Mouse (Mus musculus): ENCODE results near the gene Rab31. TPM values are rescaled to one million over a fixed set of nuclear protein-coding genes. Genes with fewer than 3 reads are reported as not detected.

Rab31 gene
- polyA plus RNA-seq, 1 experiment from 2014 or later, result 79.0 TPM

DNA sequence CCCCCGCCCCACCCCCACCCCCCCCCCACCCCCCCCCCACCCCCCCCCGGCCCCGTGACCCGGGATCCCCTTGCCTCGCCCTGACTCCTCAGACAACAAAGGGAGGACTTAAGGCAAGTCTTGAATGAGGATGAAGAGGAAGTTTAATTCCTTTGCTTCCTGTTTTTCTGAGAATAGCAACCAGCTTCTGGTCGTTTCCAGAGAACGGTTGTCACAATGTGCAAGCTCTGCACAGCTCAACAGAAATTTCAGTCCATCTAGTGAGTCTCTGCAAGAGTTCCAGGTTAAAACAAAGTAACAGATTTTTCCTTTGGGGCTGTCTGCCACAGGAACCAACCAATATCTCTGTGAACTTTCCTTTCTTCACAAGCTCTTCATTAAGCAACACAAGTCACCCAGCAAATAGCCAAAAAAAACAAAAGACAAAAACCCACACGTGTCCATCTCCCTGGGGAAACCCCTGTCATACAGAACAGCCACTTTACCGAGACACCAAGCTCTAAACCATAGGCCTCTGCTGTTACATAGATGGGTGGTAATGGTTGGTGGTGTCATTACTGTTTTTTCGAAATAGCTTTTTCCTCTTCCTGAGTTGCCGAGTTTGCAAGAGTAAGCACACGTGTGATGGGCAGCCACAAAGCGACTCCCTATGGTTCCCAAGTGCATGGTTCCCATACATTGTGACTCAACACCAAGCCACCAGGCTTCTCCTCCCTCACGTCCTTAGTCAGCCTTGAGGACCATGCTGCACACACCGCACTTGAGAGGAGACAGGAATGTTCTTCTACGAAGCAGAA is 42.4 kb downstream of the Rab31 start:
- H3K4me2 ChIP-seq, result no peak overlapping the region
- no peak overlapping the region for H3K9ac ChIP-seq
- no peaks in the 10 kb centered on the region for H3K27me3 ChIP-seq
- no peak overlapping the region for H3K27ac ChIP-seq
- H3K4me3 ChIP-seq (replicated peaks), result no peak overlapping the region
- H3K9me3 ChIP-seq, result no peaks in the 10 kb centered on the region
- H3K36me3 ChIP-seq (replicated peaks), result no peaks in the 10 kb centered on the region
- H3K4me1 ChIP-seq, result peaks cover 5% of the 10 kb centered on the region; the same call in 1 of the 2 replicates
- no peak for ATAC-seq (ENCODE audit: low FRiP score)
- WGBS, result 78% methylated on average over 16 of the region's 16 CpGs

DNA sequence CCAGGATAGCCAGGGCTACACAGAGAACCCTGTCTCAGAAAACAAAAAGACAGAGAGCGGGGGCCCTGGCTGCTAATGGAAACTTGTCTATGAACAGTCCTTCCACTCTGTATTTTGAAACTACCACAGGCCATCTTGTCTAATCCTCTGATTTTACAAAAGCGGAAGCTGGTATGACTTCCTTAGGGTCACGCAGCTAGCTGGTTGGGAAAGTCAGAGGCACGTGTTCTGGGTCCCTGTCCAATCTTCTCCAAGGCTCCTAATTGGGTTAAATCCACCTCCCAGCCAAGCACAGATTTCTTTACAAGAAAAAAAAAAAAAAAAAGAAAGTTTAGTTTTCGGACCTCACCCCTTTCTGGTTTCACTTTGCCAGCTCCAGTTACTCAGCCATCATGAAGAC is 45.8 kb downstream of the Rab31 start:
- H3K36me3 ChIP-seq (replicated peaks), result no peaks in the 10 kb centered on the region
- H3K27me3 ChIP-seq, result no peaks in the 10 kb centered on the region
- WGBS, result 85% methylated on average over 5 of the region's 5 CpGs
- no peak overlapping the region for H3K4me3 ChIP-seq (replicated peaks)
- no peak overlapping the region for H3K4me2 ChIP-seq
- H3K9me3 ChIP-seq, result 0 out of 2 replicates have a peak, but pooled peaks cover 3% of the 10 kb centered on the region
- H3K4me1 ChIP-seq, result peaks cover 5% of the 10 kb centered on the region; the same call in 1 of the 2 replicates
- no peak for ATAC-seq (ENCODE audit: low FRiP score)
- no peak overlapping the region for H3K9ac ChIP-seq
- H3K27ac ChIP-seq, result no peak overlapping the region

DNA sequence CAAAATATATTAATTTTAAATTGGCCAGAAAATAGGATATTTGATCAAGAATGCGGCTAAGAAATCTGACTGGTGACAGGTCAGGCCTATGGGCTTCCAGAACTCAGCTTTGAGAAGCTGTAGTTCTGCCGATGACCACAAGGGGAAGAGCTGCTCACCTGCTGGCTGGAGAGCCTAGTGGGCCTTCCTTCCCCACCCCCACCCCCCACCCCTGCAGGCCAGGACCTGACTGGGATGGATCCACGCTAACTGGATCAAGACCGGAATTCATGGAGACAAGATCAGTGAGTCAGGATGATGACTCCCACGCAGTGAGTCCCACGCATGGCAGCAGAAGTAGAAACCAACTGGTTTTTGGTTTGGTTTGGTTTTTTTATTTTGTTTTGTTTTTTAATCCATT is 46.3 kb downstream of the Rab31 start:
- no peak for ATAC-seq (ENCODE audit: low FRiP score)
- H3K4me1 ChIP-seq, result peaks cover 5% of the 10 kb centered on the region; the same call in 1 of the 2 replicates
- WGBS, result 88% methylated on average over 6 of the region's 6 CpGs

GRCm38 (mm10) chr17:65725814-65726213 is 46.7 kb downstream of the Rab31 start:
- no peak for ATAC-seq (ENCODE audit: low FRiP score)
- H3K9me3 ChIP-seq, result 0 out of 2 replicates have a peak, but pooled peaks cover 3% of the 10 kb centered on the region
- H3K27me3 ChIP-seq, result no peaks in the 10 kb centered on the region
- H3K4me1 ChIP-seq, result peaks cover 5% of the 10 kb centered on the region; the same call in 1 of the 2 replicates
- no peak overlapping the region for H3K9ac ChIP-seq
- WGBS, result 47% methylated on average over 2 of the region's 2 CpGs
- no peak overlapping the region for H3K4me3 ChIP-seq (replicated peaks)
- H3K4me2 ChIP-seq, result no peak overlapping the region
- H3K27ac ChIP-seq, result no peak overlapping the region
- H3K36me3 ChIP-seq (replicated peaks), result no peaks in the 10 kb centered on the region; the same call in 1 of the 2 replicates

More for the DNA sequence above, 46.3 kb downstream of the Rab31 start:
- H3K4me2 ChIP-seq, result no peak overlapping the region
- no peaks in the 10 kb centered on the region for H3K27me3 ChIP-seq
- H3K9me3 ChIP-seq, result 0 out of 2 replicates have a peak, but pooled peaks cover 3% of the 10 kb centered on the region
- H3K36me3 ChIP-seq (replicated peaks), result no peaks in the 10 kb centered on the region; the same call in 1 of the 2 replicates
- H3K9ac ChIP-seq, result no peak overlapping the region
- H3K27ac ChIP-seq, result no peak overlapping the region
- no peak overlapping the region for H3K4me3 ChIP-seq (replicated peaks)

GRCm38 (mm10) chr17:65725381-65725780 is 47.2 kb downstream of the Rab31 start:
- no peak overlapping the region for H3K4me3 ChIP-seq (replicated peaks)
- peaks cover 5% of the 10 kb centered on the region; the same call in 1 of the 2 replicates for H3K4me1 ChIP-seq
- no peak overlapping the region for H3K9ac ChIP-seq
- no peak for ATAC-seq (ENCODE audit: low FRiP score)
- H3K27me3 ChIP-seq, result no peaks in the 10 kb centered on the region
- H3K36me3 ChIP-seq (replicated peaks), result no peaks in the 10 kb centered on the region; the same call in 1 of the 2 replicates
- no peak overlapping the region for H3K4me2 ChIP-seq
- 31% methylated on average over 8 of the region's 8 CpGs for WGBS
- H3K27ac ChIP-seq, result no peak overlapping the region
- H3K9me3 ChIP-seq, result 0 out of 2 replicates have a peak, but pooled peaks cover 3% of the 10 kb centered on the region

GRCm38 (mm10) chr17:65724254-65724653 is 48.3 kb downstream of the Rab31 start:
- no peaks in the 10 kb centered on the region for H3K27me3 ChIP-seq
- no peak overlapping the region for H3K4me3 ChIP-seq (replicated peaks)
- no peak overlapping the region for H3K9ac ChIP-seq
- H3K4me2 ChIP-seq, result no peak overlapping the region
- 90% methylated on average over 11 of the region's 11 CpGs for WGBS
- H3K9me3 ChIP-seq, result 0 out of 2 replicates have a peak, but pooled peaks cover 3% of the 10 kb centered on the region
- ATAC-seq (ENCODE audit: low FRiP score), result no peak
- peaks cover 4% of the 10 kb centered on the region for H3K36me3 ChIP-seq (replicated peaks)
- H3K4me1 ChIP-seq, result peaks cover 5% of the 10 kb centered on the region; the same call in 1 of the 2 replicates
- no peak overlapping the region for H3K27ac ChIP-seq

DNA sequence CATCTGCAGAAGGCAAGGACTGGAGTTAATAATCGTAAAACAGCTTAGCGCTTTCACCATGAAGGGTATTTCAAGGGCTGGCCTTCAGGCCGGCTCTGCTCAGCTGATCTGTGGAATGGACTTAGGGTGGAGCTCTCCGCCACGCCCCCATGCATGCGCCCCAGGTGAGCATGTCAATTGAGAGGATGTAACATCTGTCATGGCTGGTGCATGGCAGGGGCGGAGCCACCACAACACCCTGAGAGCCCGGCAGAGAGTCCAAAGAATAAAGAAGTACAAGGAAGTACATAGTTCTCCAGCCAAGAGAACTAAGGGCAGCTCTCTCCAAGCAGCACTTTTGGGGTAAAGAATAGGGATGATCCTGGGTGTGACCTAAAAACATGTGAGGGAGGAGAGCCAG is 48.9 kb downstream of the Rab31 start:
- Histone ChIP-seq H3K4me2 (no peak overlapping the region), H3K27me3 (no peaks in the 10 kb centered on the region), H3K4me3 (replicated peaks) (no peak overlapping the region), H3K4me1 (peaks cover 5% of the 10 kb centered on the region; the same call in 1 of the 2 replicates), H3K27ac (no peak overlapping the region), H3K9ac (no peak overlapping the region), H3K9me3 (0 out of 2 replicates have a peak, but pooled peaks cover 3% of the 10 kb centered on the region), H3K36me3 (replicated peaks) (peaks cover 4% of the 10 kb centered on the region)
- 95% methylated on average over 8 of the region's 8 CpGs for WGBS
- no peak for ATAC-seq (ENCODE audit: low FRiP score)

- Histone ChIP-seq H3K4me2 (no peak overlapping the region), H3K4me1 (peaks cover 5% of the 10 kb centered on the region; the same call in 1 of the 2 replicates), H3K36me3 (replicated peaks) (peaks cover 10% of the 10 kb centered on the region), H3K4me3 (replicated peaks) (no peak overlapping the region), H3K9me3 (0 out of 2 replicates have a peak, but pooled peaks cover 3% of the 10 kb centered on the region), H3K27ac (no peak overlapping the region), H3K9ac (no peak overlapping the region), H3K27me3 (no peaks in the 10 kb centered on the region)
- ATAC-seq (ENCODE audit: low FRiP score), result no peak
Observed at GRCm38 (mm10) chr17:65721330-65721729, 51.2 kb downstream of the Rab31 start.

DNA sequence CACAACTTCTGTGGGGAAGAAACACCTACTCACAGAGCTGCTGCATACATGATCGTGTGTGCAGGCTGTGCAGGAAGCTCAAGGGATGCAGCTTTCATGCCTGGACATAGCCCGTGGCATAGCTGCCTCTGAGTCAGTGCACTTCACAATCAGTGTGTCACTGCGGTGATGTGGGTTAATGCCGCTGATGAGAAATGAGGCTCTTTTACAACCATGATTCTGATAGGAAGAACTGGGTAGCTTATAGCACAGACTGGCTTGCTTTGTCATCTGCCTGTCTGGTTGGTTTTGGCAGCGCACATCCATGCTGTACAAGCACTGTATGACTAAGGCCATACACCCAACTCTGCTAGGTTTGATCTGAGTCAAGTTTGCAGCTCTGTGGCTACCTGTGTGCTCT is 52.7 kb downstream of the Rab31 start:
- whole genome bisulfite sequencing, result 98% methylated on average over 5 of the region's 5 CpGs
- Histone ChIP-seq H3K4me1 (no peaks in the 10 kb centered on the region), H3K27me3 (no peaks in the 10 kb centered on the region), H3K9me3 (0 out of 2 replicates have a peak, but pooled peaks cover 3% of the 10 kb centered on the region), H3K4me2 (no peak overlapping the region), H3K36me3 (replicated peaks) (peaks cover 13% of the 10 kb centered on the region), H3K9ac (no peak overlapping the region), H3K27ac (no peak overlapping the region), H3K4me3 (replicated peaks) (no peak overlapping the region)
- ATAC-seq (ENCODE audit: low FRiP score), result no peak

DNA sequence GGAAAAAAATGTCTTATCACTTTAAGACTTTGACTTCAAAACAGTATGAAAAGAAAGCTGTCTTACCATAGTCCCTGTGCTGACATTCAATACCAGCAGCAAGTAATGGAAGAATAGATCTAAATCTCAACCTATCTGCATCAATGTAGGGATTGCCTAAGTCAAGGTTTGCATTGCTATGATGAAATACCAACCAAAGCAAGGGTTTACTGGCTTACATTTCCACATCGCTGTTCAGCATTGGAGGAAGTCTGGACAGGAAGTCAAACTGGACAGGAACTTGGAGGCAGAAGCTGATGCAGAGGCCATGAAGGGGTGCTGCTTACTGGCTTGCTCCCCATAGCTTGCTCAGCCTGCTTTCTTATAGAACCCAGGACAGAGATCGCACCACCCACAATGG is 54.0 kb downstream of the Rab31 start:
- H3K27ac ChIP-seq, result no peak overlapping the region
- no peak overlapping the region for H3K9ac ChIP-seq
- no peak for ATAC-seq (ENCODE audit: low FRiP score)
- no peak overlapping the region for H3K4me3 ChIP-seq (replicated peaks)
- H3K4me2 ChIP-seq, result no peak overlapping the region
- H3K9me3 ChIP-seq, result 0 out of 2 replicates have a peak, but pooled peaks cover 3% of the 10 kb centered on the region
- H3K27me3 ChIP-seq, result no peaks in the 10 kb centered on the region
- H3K36me3 ChIP-seq (replicated peaks), result peaks cover 13% of the 10 kb centered on the region
- WGBS, result 95% methylated on average over 2 of the region's 2 CpGs
- no peaks in the 10 kb centered on the region for H3K4me1 ChIP-seq

- H3K4me3 ChIP-seq (replicated peaks), result no peak overlapping the region
- no peak overlapping the region for H3K27ac ChIP-seq
- no peak overlapping the region for H3K9ac ChIP-seq
- 89% methylated on average over 4 of the region's 4 CpGs for WGBS
- ATAC-seq (ENCODE audit: low FRiP score), result no peak
- H3K36me3 ChIP-seq (replicated peaks), result peaks cover 15% of the 10 kb centered on the region
- H3K27me3 ChIP-seq, result no peaks in the 10 kb centered on the region
- 0 out of 2 replicates have a peak, but pooled peaks cover 2% of the 10 kb centered on the region for H3K9me3 ChIP-seq
- H3K4me1 ChIP-seq, result no peaks in the 10 kb centered on the region
- H3K4me2 ChIP-seq, result no peak overlapping the region
Observed at GRCm38 (mm10) chr17:65717658-65718199, 54.8 kb downstream of the Rab31 start.

DNA sequence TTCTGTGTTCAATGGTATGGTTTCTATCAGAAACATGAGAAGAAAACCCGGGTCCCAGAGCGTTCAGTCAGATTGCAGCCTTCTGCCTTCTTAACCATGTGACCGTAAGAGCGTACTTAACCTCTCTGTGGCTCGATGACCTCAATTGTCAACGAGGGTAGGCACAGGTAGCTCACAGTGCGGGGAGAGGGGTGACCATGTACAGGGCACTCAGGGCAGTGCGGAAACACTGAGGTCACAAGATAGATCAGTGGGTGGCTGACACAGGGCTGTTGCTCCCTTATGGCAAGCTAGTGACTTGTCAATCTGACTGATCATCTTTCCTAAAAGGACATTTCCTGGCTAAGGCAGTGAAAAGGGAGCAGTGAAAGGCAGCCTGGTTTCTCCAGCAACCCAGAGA is 58.5 kb downstream of the Rab31 start:
- no peak overlapping the region for H3K9ac ChIP-seq

More for the DNA sequence above, 58.5 kb downstream of the Rab31 start:
- WGBS, result 91% methylated on average over 8 of the region's 8 CpGs
- ATAC-seq (ENCODE audit: low FRiP score), result no peak
- H3K4me2 ChIP-seq, result no peak overlapping the region
- no peaks in the 10 kb centered on the region for H3K4me1 ChIP-seq
- peaks cover 21% of the 10 kb centered on the region for H3K9me3 ChIP-seq
- H3K4me3 ChIP-seq (replicated peaks), result no peak overlapping the region
- H3K27ac ChIP-seq, result no peak overlapping the region
- no peaks in the 10 kb centered on the region for H3K27me3 ChIP-seq
- peaks cover 35% of the 10 kb centered on the region for H3K36me3 ChIP-seq (replicated peaks)

All from forebrain, embryonic 12.5 days (tissue).